ENCODE assay signal across 25 mouse cellular contexts in genomic region chr5:140355934-140356333, GRCm38 (mm10). TPM values are rescaled to one million over a fixed set of nuclear protein-coding genes. Genes with fewer than 3 reads are reported as not detected.
DNase-seq lines count a peak whose midpoint lies in the region; ATAC-seq and TF ChIP-seq lines count a peak whose summit lies in the region.
"Had no signal": no experiment of that assay in that cellular context is flagged by ENCODE, and none has a peak within 500 bp of the region (broad histone marks: within the 10 kb centered on the region; RNA-seq: fewer than 3 reads in every experiment).

No protein-coding gene starts in this region.

- no peaks in the 10 kb centered on the region for H3K27me3 ChIP-seq in heart, postnatal 0 days (ENCODE audit: control insufficient read depth, insufficient read depth, low read length)
- H3K27me3 ChIP-seq in lung, postnatal 0 days (replicated peaks; ENCODE audit: insufficient read depth, low read length): no peaks in the 10 kb centered on the region
- H3K27me3 ChIP-seq in stomach, postnatal 0 days (ENCODE audit: control insufficient read depth, insufficient read depth, low read length): no peaks in the 10 kb centered on the region
- H3K27me3 ChIP-seq: embryonic facial prominence, embryonic 15.5 days; heart, embryonic 13.5 days; hindbrain, embryonic 12.5 days; limb, embryonic 13.5 days; midbrain, embryonic 15.5 days; neural tube, embryonic 13.5 days had no signal

- no peak overlapping the region for H3K4me2 ChIP-seq in heart, postnatal 0 days (ENCODE audit: low read depth, low read length)
- no peak overlapping the region for H3K4me2 ChIP-seq in lung, postnatal 0 days (replicated peaks; ENCODE audit: low read depth, low read length)
- H3K4me2 ChIP-seq in stomach, postnatal 0 days (replicated peaks; ENCODE audit: low read depth): no peak overlapping the region
- H3K4me2 ChIP-seq: embryonic facial prominence, embryonic 15.5 days; heart, embryonic 13.5 days; hindbrain, embryonic 12.5 days; limb, embryonic 13.5 days; midbrain, embryonic 15.5 days; neural tube, embryonic 13.5 days had no signal

- H3K9ac ChIP-seq in heart, postnatal 0 days (replicated peaks; ENCODE audit: low read depth, low read length): no peak overlapping the region
- H3K9ac ChIP-seq in lung, postnatal 0 days (replicated peaks; ENCODE audit: low read depth): no peak overlapping the region
- H3K9ac ChIP-seq in stomach, postnatal 0 days (ENCODE audit: low read length): no peak overlapping the region
- H3K9ac ChIP-seq: embryonic facial prominence, embryonic 15.5 days; heart, embryonic 13.5 days; hindbrain, embryonic 12.5 days; limb, embryonic 13.5 days; midbrain, embryonic 15.5 days; neural tube, embryonic 13.5 days had no signal

- no peaks in the 10 kb centered on the region for H3K4me1 ChIP-seq in heart, postnatal 0 days (ENCODE audit: control insufficient read depth, insufficient read depth)
- no peaks in the 10 kb centered on the region for H3K4me1 ChIP-seq in lung, postnatal 0 days (ENCODE audit: insufficient read depth, low read depth, low read length)
- H3K4me1 ChIP-seq in lung, adult 2 months (ENCODE audit: control insufficient read depth, insufficient read depth, low read length): no peaks in the 10 kb centered on the region
- no peaks in the 10 kb centered on the region for H3K4me1 ChIP-seq in stomach, postnatal 0 days (replicated peaks; ENCODE audit: control insufficient read depth, insufficient read depth)
- H3K4me1 ChIP-seq: embryonic facial prominence, embryonic 15.5 days; heart, embryonic 13.5 days; hindbrain, embryonic 12.5 days; limb, embryonic 13.5 days; midbrain, embryonic 15.5 days; neural tube, embryonic 13.5 days had no signal

- no peak for TF ChIP-seq POLR2A in lung, adult 2 months (IDR thresholded peaks at IDR 0.05; ENCODE audit: borderline replicate concordance, extremely low read depth, low read depth, low read length)

- H3K36me3 ChIP-seq in heart, postnatal 0 days (replicated peaks; ENCODE audit: control insufficient read depth, insufficient read depth, low read length): peaks cover 58% of the 10 kb centered on the region
- H3K36me3 ChIP-seq in lung, postnatal 0 days (ENCODE audit: insufficient read depth, low read length): peaks cover 31% of the 10 kb centered on the region
- peaks cover 11% of the 10 kb centered on the region for H3K36me3 ChIP-seq in stomach, postnatal 0 days (ENCODE audit: control insufficient read depth, insufficient read depth, low read length)

- H3K4me3 ChIP-seq in heart, postnatal 0 days (ENCODE audit: low read depth, low read length): no peak overlapping the region
- no peak overlapping the region for H3K4me3 ChIP-seq in lung, postnatal 0 days (ENCODE audit: low read depth, low read length)
- H3K4me3 ChIP-seq in lung, adult 2 months (replicated peaks; ENCODE audit: extremely low read depth, low read depth, low read length): no peak overlapping the region
- no peak overlapping the region for H3K4me3 ChIP-seq in stomach, postnatal 0 days (ENCODE audit: low read depth, low read length)
- H3K4me3 ChIP-seq: embryonic facial prominence, embryonic 15.5 days; heart, embryonic 13.5 days; hindbrain, embryonic 12.5 days; limb, embryonic 13.5 days; midbrain, embryonic 15.5 days; myocyte; neural tube, embryonic 13.5 days had no signal

- no peak for ATAC-seq in heart, postnatal 0 days (ENCODE audit: insufficient read depth, low read depth)
- ATAC-seq in lung, postnatal 0 days: no peak
- no peak for ATAC-seq in stomach, postnatal 0 days (ENCODE audit: low FRiP score, low TSS enrichment)
- ATAC-seq: activated CD4-positive, CD25-positive, alpha-beta regulatory T cell, adult 4 months; forebrain, embryonic 16.5 days; inflammation-experienced regulatory T-cells, adult 6 months; midbrain, embryonic 15.5 days had no signal

- 83% methylated on average over 11 of the region's 11 CpGs for WGBS in heart, postnatal 0 days
- WGBS in lung, postnatal 0 days: 78% methylated on average over 11 of the region's 11 CpGs
- 84% methylated on average over 11 of the region's 11 CpGs for WGBS in lung, adult 2 months
- WGBS in stomach, postnatal 0 days: 81% methylated on average over 11 of the region's 11 CpGs

- no peak for TF ChIP-seq EP300 in heart, postnatal 0 days (IDR thresholded peaks at IDR 0.05; ENCODE audit: low read depth)
- TF ChIP-seq EP300 in lung, postnatal 0 days (IDR thresholded peaks at IDR 0.05): no peak
- no peak for TF ChIP-seq EP300 in stomach, postnatal 0 days (optimal IDR thresholded peaks at IDR 0.05)

- TF ChIP-seq CTCF in heart, postnatal 0 days (IDR thresholded peaks at IDR 0.05; ENCODE audit: low read depth): peak; percentile 43
- TF ChIP-seq CTCF in lung, postnatal 0 days (IDR thresholded peaks at IDR 0.05): peak; percentile 55
- no peak for TF ChIP-seq CTCF in lung, adult 2 months (IDR thresholded peaks at IDR 0.05; ENCODE audit: insufficient read depth, low read length)
- peak; percentile 49 for TF ChIP-seq CTCF in stomach, postnatal 0 days (IDR thresholded peaks at IDR 0.05; ENCODE audit: low read depth)

- H3K27ac ChIP-seq in heart, postnatal 0 days (ENCODE audit: low read depth): no peak overlapping the region
- no peak overlapping the region for H3K27ac ChIP-seq in lung, postnatal 0 days (ENCODE audit: low read length)
- H3K27ac ChIP-seq in stomach, postnatal 0 days (replicated peaks): no peak overlapping the region
- H3K27ac ChIP-seq: embryonic facial prominence, embryonic 15.5 days; heart, embryonic 13.5 days; hindbrain, embryonic 12.5 days; limb, embryonic 13.5 days; midbrain, embryonic 15.5 days; neural tube, embryonic 13.5 days had no signal

- no peaks in the 10 kb centered on the region for H3K9me3 ChIP-seq in heart, postnatal 0 days (replicated peaks; ENCODE audit: control insufficient read depth, low read length)
- no peaks in the 10 kb centered on the region for H3K9me3 ChIP-seq in lung, postnatal 0 days (ENCODE audit: low read length)
- no peaks in the 10 kb centered on the region for H3K9me3 ChIP-seq in stomach, postnatal 0 days (ENCODE audit: control insufficient read depth, low read length)
- H3K9me3 ChIP-seq: embryonic facial prominence, embryonic 15.5 days; heart, embryonic 13.5 days; hindbrain, embryonic 12.5 days; limb, embryonic 13.5 days; midbrain, embryonic 15.5 days; neural tube, embryonic 13.5 days had no signal

- DNase-seq in heart, postnatal 0 days (ENCODE audit: low spot score): no peak
- DNase-seq in heart, adult 18-20 months: no peak
- peak; percentile 30 to 50 for DNase-seq in kidney, postnatal 4 days
- no peak for DNase-seq in kidney, postnatal 14 days
- no peak for DNase-seq in lung, postnatal 0 days (ENCODE audit: low spot score)
- no peak for DNase-seq in lung, adult 2 months
- DNase-seq in stomach, postnatal 0 days (ENCODE audit: low spot score): no peak
- no peak for DNase-seq in thymus, adult 18-20 months
- DNase-seq: adrenal gland, adult 8-10 months; cerebellum, adult 2 months; cerebellum, postnatal 25 days; gastrocnemius, postnatal 10 days; lung, adult 18-20 months; lung, postnatal 4 days; thymus, postnatal 36 days had no signal

RNA-seq across cellular contexts. Expression of gene Mrm2, which starts 24.2 kb away (rescaled TPM):
- total RNA-seq in heart, postnatal 0 days (2014; rRNA removed; ENCODE audit: low replicate concordance): 13.9 and 19.5 TPM in 2 replicates
- polyA plus RNA-seq in heart, postnatal 0 days (2015; fragmentation: Nextera tagmentation; extraction: Ambion mirVana): 16.9 and 17.8 TPM in 2 replicates
- 10 to 100 TPM; 13.7 to 14.4 TPM for total RNA-seq in heart, adult 18-20 months (2021)
- polyA plus RNA-seq in lung, postnatal 0 days (2015; fragmentation: Nextera tagmentation; extraction: Ambion mirVana): 9.8 and 11.7 TPM in 2 replicates
- 5.4 and 7.4 TPM in 2 replicates for polyA plus RNA-seq in lung, adult 2 months (2012; rRNA removed)
- polyA plus RNA-seq in stomach, postnatal 0 days (2015; fragmentation: Nextera tagmentation; extraction: Ambion mirVana): 11.4 and 12.4 TPM in 2 replicates

RNA-seq across cellular contexts. Expression of gene Snx8, which starts 33.1 kb away (rescaled TPM):
- total RNA-seq in heart, postnatal 0 days (2014; rRNA removed; ENCODE audit: low replicate concordance): 24.8 and 30.8 TPM in 2 replicates
- polyA plus RNA-seq in heart, postnatal 0 days (2015; fragmentation: Nextera tagmentation; extraction: Ambion mirVana): 11.7 and 13.3 TPM in 2 replicates
- 10 to 100 TPM; 15.3 to 17.3 TPM for total RNA-seq in heart, adult 18-20 months (2021)
- 16.7 and 17.1 TPM in 2 replicates for polyA plus RNA-seq in lung, postnatal 0 days (2015; fragmentation: Nextera tagmentation; extraction: Ambion mirVana)
- 18.7 and 20.0 TPM in 2 replicates for polyA plus RNA-seq in lung, adult 2 months (2012; rRNA removed)
- 8.0 and 8.6 TPM in 2 replicates for polyA plus RNA-seq in stomach, postnatal 0 days (2015; fragmentation: Nextera tagmentation; extraction: Ambion mirVana)

RNA-seq across cellular contexts. Expression of gene Nudt1, which starts 34.5 kb away (rescaled TPM):
- 11.3 and 31.0 TPM in 2 replicates for total RNA-seq in heart, postnatal 0 days (2014; rRNA removed; ENCODE audit: low replicate concordance)
- polyA plus RNA-seq in heart, postnatal 0 days (2015; fragmentation: Nextera tagmentation; extraction: Ambion mirVana): 17.4 and 18.1 TPM in 2 replicates
- total RNA-seq in heart, adult 18-20 months (2021): 10 to 100 TPM; 10.1 to 13.0 TPM
- 17.9 and 19.4 TPM in 2 replicates for polyA plus RNA-seq in lung, postnatal 0 days (2015; fragmentation: Nextera tagmentation; extraction: Ambion mirVana)
- 6.2 and 7.9 TPM in 2 replicates for polyA plus RNA-seq in lung, adult 2 months (2012; rRNA removed)
- polyA plus RNA-seq in stomach, postnatal 0 days (2015; fragmentation: Nextera tagmentation; extraction: Ambion mirVana): 24.8 and 25.3 TPM in 2 replicates

RNA-seq across cellular contexts. Expression of gene Mad1l1, which starts 34.6 kb away (rescaled TPM):
- 10.1 and 20.6 TPM in 2 replicates for total RNA-seq in heart, postnatal 0 days (2014; rRNA removed; ENCODE audit: low replicate concordance)
- polyA plus RNA-seq in heart, postnatal 0 days (2015; fragmentation: Nextera tagmentation; extraction: Ambion mirVana): 15.0 and 15.1 TPM in 2 replicates
- 1 to 10 TPM; 8.4 to 8.5 TPM for total RNA-seq in heart, adult 18-20 months (2021)
- polyA plus RNA-seq in lung, postnatal 0 days (2015; fragmentation: Nextera tagmentation; extraction: Ambion mirVana): 18.4 and 19.0 TPM in 2 replicates
- 18.9 and 21.6 TPM in 2 replicates for polyA plus RNA-seq in lung, adult 2 months (2012; rRNA removed)
- 14.2 and 15.3 TPM in 2 replicates for polyA plus RNA-seq in stomach, postnatal 0 days (2015; fragmentation: Nextera tagmentation; extraction: Ambion mirVana)

Comparison
In these comparisons a context has a peak if more than half of its experiments do, and no peak if none do; other contexts are left out.
1. DNase-seq: peak in kidney, postnatal 4 days (2 of 2); none in heart, postnatal 0 days (single experiment), heart, adult 18-20 months (0 of 2), kidney, postnatal 14 days (single experiment), lung, postnatal 0 days (single experiment), lung, adult 2 months (single experiment), stomach, postnatal 0 days (single experiment) and thymus, adult 18-20 months (0 of 2).